Mouse (Mus musculus): ENCODE data around the gene Pan3. TPM values are rescaled to one million over a fixed set of nuclear protein-coding genes. Genes with fewer than 3 reads are reported as not detected.

The Pan3 gene
- total RNA-seq (2023): 157 and 196 TPM in 2 replicates

GRCm38 (mm10) chr5:147429535-147430305, at the start of gene Pan3:
Gene Pan3, plus strand, starts transcription at chr5:147430161.

GRCm38 (mm10) chr5:147399843-147400504, 30.0 kb upstream of the Pan3 start, which contains the start of gene Flt3:
Gene Flt3, minus strand, starts transcription at chr5:147400489.

Other genes with a start within 250 kb of the Pan3 start
- not detected in 2 replicates for gene Gsx1, start 241.5 kb upstream of the Pan3 start, total RNA-seq (2023)
- not detected in 2 replicates for gene Pdx1, start 160.2 kb upstream of the Pan3 start, total RNA-seq (2023)
- gene Cdx2, start 122.9 kb upstream of the Pan3 start, total RNA-seq (2023): not detected in 2 replicates
- not detected in 2 replicates for gene Urad, start 107.7 kb upstream of the Pan3 start, total RNA-seq (2023)
- gene Flt3, start 29.7 kb upstream of the Pan3 start, total RNA-seq (2023): 3.3 and 3.4 TPM in 2 replicates